Mouse (Mus musculus): ENCODE data around the gene Zscan26. TPM values are rescaled to one million over a fixed set of nuclear protein-coding genes. Genes with fewer than 3 reads are reported as not detected.

Gene Zscan26
- polyA plus RNA-seq, 1 experiment from 2014 or later = 17.3 TPM

- DNase-seq (ENCODE audit: low spot score) (peak; percentile 79), ATAC-seq (ENCODE audit: low FRiP score, low TSS enrichment) (peak; percentile 88)
- no peaks in the 10 kb centered on the region for H3K4me1 ChIP-seq (replicated peaks; ENCODE audit: control insufficient read depth, insufficient read depth)
- peak within 1 kb of the TSS; percentile 90 for H3K4me2 ChIP-seq (replicated peaks; ENCODE audit: low read depth)
- peak within 1 kb of the TSS; percentile 55 for H3K4me3 ChIP-seq (ENCODE audit: low read depth, low read length)
- H3K9me3 ChIP-seq (ENCODE audit: control insufficient read depth, low read length) = no peaks in the 10 kb centered on the region
- no peaks in the 10 kb centered on the region for H3K27me3 ChIP-seq (ENCODE audit: control insufficient read depth, insufficient read depth, low read length)
- whole genome bisulfite sequencing = under 1% methylated on average over 32 of the region's 32 CpGs
- peaks cover 6% of the 10 kb centered on the region for H3K36me3 ChIP-seq (ENCODE audit: control insufficient read depth, insufficient read depth, low read length)
- peak within 1 kb of the TSS; percentile 68 for H3K9ac ChIP-seq (ENCODE audit: low read length)
- peak within 1 kb of the TSS; percentile 82 for H3K27ac ChIP-seq (replicated peaks)
- TF ChIP-seq EP300 (optimal IDR thresholded peaks at IDR 0.05) (no peak), CTCF (IDR thresholded peaks at IDR 0.05; ENCODE audit: low read depth) (peak; percentile 68)
Measured at GRCm38 (mm10) chr13:21440503-21441206, 12.9 kb downstream of the Zscan26 start, which contains the start of gene Pgbd1. Gene Pgbd1, minus strand, starts transcription at chr13:21441058.

- Histone ChIP-seq H3K27ac (replicated peaks) (no peak overlapping the region), H3K4me1 (replicated peaks; ENCODE audit: control insufficient read depth, insufficient read depth) (no peaks in the 10 kb centered on the region), H3K4me3 (ENCODE audit: low read depth, low read length) (no peak overlapping the region), H3K4me2 (replicated peaks; ENCODE audit: low read depth) (no peak overlapping the region), H3K9ac (ENCODE audit: low read length) (no peak overlapping the region), H3K36me3 (ENCODE audit: control insufficient read depth, insufficient read depth, low read length) (no peaks in the 10 kb centered on the region), H3K9me3 (ENCODE audit: control insufficient read depth, low read length) (no peaks in the 10 kb centered on the region), H3K27me3 (ENCODE audit: control insufficient read depth, insufficient read depth, low read length) (no peaks in the 10 kb centered on the region)
- no peak for TF ChIP-seq EP300 (optimal IDR thresholded peaks at IDR 0.05)
- TF ChIP-seq CTCF (IDR thresholded peaks at IDR 0.05; ENCODE audit: low read depth) = no peak
- no peak for ATAC-seq (ENCODE audit: low FRiP score, low TSS enrichment)
- no peak for DNase-seq (ENCODE audit: low spot score)
- 80% methylated on average over 4 of the region's 4 CpGs for WGBS
Measured at GRCm38 (mm10) chr13:21435476-21435875, 18.1 kb downstream of the Zscan26 start.

- no peaks in the 10 kb centered on the region for H3K9me3 ChIP-seq (ENCODE audit: control insufficient read depth, low read length)
- 90% methylated on average over 1 of the region's 1 CpGs for WGBS
- no peak for ATAC-seq (ENCODE audit: low FRiP score, low TSS enrichment)
- no peak overlapping the region for H3K9ac ChIP-seq (ENCODE audit: low read length)
- no peaks in the 10 kb centered on the region for H3K4me1 ChIP-seq (replicated peaks; ENCODE audit: control insufficient read depth, insufficient read depth)
- H3K4me3 ChIP-seq (ENCODE audit: low read depth, low read length) = no peak overlapping the region
- TF ChIP-seq CTCF (IDR thresholded peaks at IDR 0.05; ENCODE audit: low read depth) (no peak), EP300 (optimal IDR thresholded peaks at IDR 0.05) (no peak)
- no peak overlapping the region for H3K4me2 ChIP-seq (replicated peaks; ENCODE audit: low read depth)
- H3K27ac ChIP-seq (replicated peaks) = no peak overlapping the region
- no peak for DNase-seq (ENCODE audit: low spot score)
- H3K36me3 ChIP-seq (ENCODE audit: control insufficient read depth, insufficient read depth, low read length) = no peaks in the 10 kb centered on the region
- no peaks in the 10 kb centered on the region for H3K27me3 ChIP-seq (ENCODE audit: control insufficient read depth, insufficient read depth, low read length)
Measured at GRCm38 (mm10) chr13:21427631-21428030, 25.9 kb downstream of the Zscan26 start.

GRCm38 (mm10) chr13:21423301-21423700 lies 30.2 kb downstream of the Zscan26 start:
- no peak for TF ChIP-seq CTCF (IDR thresholded peaks at IDR 0.05; ENCODE audit: low read depth)
- TF ChIP-seq EP300 (optimal IDR thresholded peaks at IDR 0.05) = no peak
- ATAC-seq (ENCODE audit: low FRiP score, low TSS enrichment) = no peak
- WGBS = 70% methylated on average over 5 of the region's 5 CpGs
- no peak overlapping the region for H3K27ac ChIP-seq (replicated peaks)
- DNase-seq (ENCODE audit: low spot score) = no peak
- H3K4me3 ChIP-seq (ENCODE audit: low read depth, low read length) = no peak overlapping the region
- no peak overlapping the region for H3K9ac ChIP-seq (ENCODE audit: low read length)
- H3K36me3 ChIP-seq (ENCODE audit: control insufficient read depth, insufficient read depth, low read length) = no peaks in the 10 kb centered on the region
- H3K9me3 ChIP-seq (ENCODE audit: control insufficient read depth, low read length) = no peaks in the 10 kb centered on the region
- no peaks in the 10 kb centered on the region for H3K4me1 ChIP-seq (replicated peaks; ENCODE audit: control insufficient read depth, insufficient read depth)
- no peaks in the 10 kb centered on the region for H3K27me3 ChIP-seq (ENCODE audit: control insufficient read depth, insufficient read depth, low read length)
- no peak overlapping the region for H3K4me2 ChIP-seq (replicated peaks; ENCODE audit: low read depth)

GRCm38 (mm10) chr13:21418865-21419264 lies 34.7 kb downstream of the Zscan26 start:
- no peak overlapping the region for H3K4me3 ChIP-seq (ENCODE audit: low read depth, low read length)
- peak; percentile 58; the same call in 1 of the 2 replicates for ATAC-seq (ENCODE audit: low FRiP score, low TSS enrichment)
- H3K9ac ChIP-seq (ENCODE audit: low read length) = no peak overlapping the region
- H3K36me3 ChIP-seq (ENCODE audit: control insufficient read depth, insufficient read depth, low read length) = no peaks in the 10 kb centered on the region
- WGBS = 50% methylated on average over 6 of the region's 6 CpGs
- no peaks in the 10 kb centered on the region for H3K27me3 ChIP-seq (ENCODE audit: control insufficient read depth, insufficient read depth, low read length)
- TF ChIP-seq CTCF (IDR thresholded peaks at IDR 0.05; ENCODE audit: low read depth) (no peak), EP300 (optimal IDR thresholded peaks at IDR 0.05) (no peak)
- no peaks in the 10 kb centered on the region for H3K4me1 ChIP-seq (replicated peaks; ENCODE audit: control insufficient read depth, insufficient read depth)
- no peak overlapping the region for H3K27ac ChIP-seq (replicated peaks)
- no peak overlapping the region for H3K4me2 ChIP-seq (replicated peaks; ENCODE audit: low read depth)
- DNase-seq (ENCODE audit: low spot score) = peak; percentile 33
- H3K9me3 ChIP-seq (ENCODE audit: control insufficient read depth, low read length) = no peaks in the 10 kb centered on the region

- ATAC-seq (ENCODE audit: low FRiP score, low TSS enrichment) (peak; percentile 71; the same call in 1 of the 2 replicates), DNase-seq (ENCODE audit: low spot score) (no peak)
- Histone ChIP-seq H3K4me1 (replicated peaks; ENCODE audit: control insufficient read depth, insufficient read depth) (no peaks in the 10 kb centered on the region), H3K36me3 (ENCODE audit: control insufficient read depth, insufficient read depth, low read length) (no peaks in the 10 kb centered on the region), H3K9me3 (ENCODE audit: control insufficient read depth, low read length) (no peaks in the 10 kb centered on the region), H3K27me3 (ENCODE audit: control insufficient read depth, insufficient read depth, low read length) (no peaks in the 10 kb centered on the region), H3K4me3 (ENCODE audit: low read depth, low read length) (no peak overlapping the region), H3K27ac (replicated peaks) (peak overlapping the region; percentile 41; the same call in 1 of the 2 replicates), H3K4me2 (replicated peaks; ENCODE audit: low read depth) (no peak overlapping the region), H3K9ac (ENCODE audit: low read length) (no peak overlapping the region)
- WGBS = 65% methylated on average over 6 of the region's 6 CpGs
- no peak for TF ChIP-seq EP300 (optimal IDR thresholded peaks at IDR 0.05)
- no peak for TF ChIP-seq CTCF (IDR thresholded peaks at IDR 0.05; ENCODE audit: low read depth)
Measured at GRCm38 (mm10) chr13:21417298-21418010, 36.1 kb downstream of the Zscan26 start.
